7 mouse cellular contexts compared by ENCODE assay signal in the genomic region with DNA sequence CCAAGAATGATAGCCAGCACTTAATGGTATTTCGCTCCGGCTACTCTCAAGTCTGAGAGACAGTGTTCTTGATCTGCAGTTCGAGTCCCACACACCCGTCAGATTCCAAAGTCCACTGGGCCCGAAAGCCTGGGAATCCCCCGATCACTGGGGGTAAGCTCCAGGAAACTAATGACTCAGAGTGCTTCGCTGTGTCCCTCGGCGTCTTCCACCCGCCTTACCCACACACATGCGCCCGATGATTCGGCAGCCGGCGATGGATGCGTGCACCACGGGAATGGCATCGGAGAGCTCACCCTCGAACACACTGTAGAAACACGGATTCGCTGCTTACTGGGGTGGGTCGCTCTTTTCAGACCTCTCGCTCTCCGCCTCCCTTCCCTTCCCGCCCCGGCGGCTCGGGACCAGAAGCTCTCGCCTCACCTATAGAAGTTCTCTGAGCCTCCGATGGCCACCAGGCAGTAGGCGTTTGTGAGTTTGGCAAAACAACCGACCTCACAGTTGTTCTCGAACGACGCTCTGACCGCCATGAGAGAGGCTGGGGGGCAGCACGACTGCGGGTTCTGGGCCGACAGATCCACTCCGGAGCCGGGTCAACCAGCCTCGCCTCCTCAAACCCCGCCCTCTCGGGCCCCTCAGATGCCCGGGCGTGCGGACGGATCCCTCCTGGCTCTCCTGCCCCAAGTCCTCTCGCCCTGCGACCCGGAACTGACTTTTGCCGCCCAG. TPM values are rescaled to one million over a fixed set of nuclear protein-coding genes. Genes with fewer than 3 reads are reported as not detected.
DNase-seq lines count a peak whose midpoint lies in the region; ATAC-seq and TF ChIP-seq lines count a peak whose summit lies in the region.

No protein-coding gene starts in this region.

- no peak for DNase-seq in spleen, adult 2 months (ENCODE audit: low read depth in 1 of 2, low spot score in 2 of 2)
- DNase-seq in spleen, postnatal 4 days (ENCODE audit: low spot score in 2 of 2): no peak
- no peak for DNase-seq in forebrain, postnatal 0 days
- DNase-seq in right cerebral cortex, postnatal 10 days (ENCODE audit: low spot score in 2 of 2): no peak

- H3K36me3 ChIP-seq in spleen, adult 2 months (ENCODE audit: control insufficient read depth, insufficient read depth, low read length): peaks cover 17% of the 10 kb centered on the region
- H3K36me3 ChIP-seq in forebrain, postnatal 0 days (ENCODE audit: insufficient read depth): peaks cover 26% of the 10 kb centered on the region
- peaks cover 29% of the 10 kb centered on the region for H3K36me3 ChIP-seq in limb, embryonic 13.5 days
- peaks cover 28% of the 10 kb centered on the region for H3K36me3 ChIP-seq in neural tube, embryonic 13.5 days

- peak overlapping the region; percentile 90 for H3K4me2 ChIP-seq in forebrain, postnatal 0 days (ENCODE audit: low read depth)
- H3K4me2 ChIP-seq in limb, embryonic 13.5 days (replicated peaks): peak overlapping the region; percentile 94
- H3K4me2 ChIP-seq in neural tube, embryonic 13.5 days: peak overlapping the region; percentile 82

- no peaks in the 10 kb centered on the region; the same call in 1 of the 2 replicates for H3K4me1 ChIP-seq in spleen, adult 2 months (ENCODE audit: control insufficient read depth, insufficient read depth, insufficient read length)
- no peaks in the 10 kb centered on the region for H3K4me1 ChIP-seq in bone marrow, adult 2 months (ENCODE audit: control insufficient read depth, insufficient read depth, low read length)
- H3K4me1 ChIP-seq in forebrain, postnatal 0 days (ENCODE audit: insufficient read depth): peaks cover 12% of the 10 kb centered on the region
- peaks cover 20% of the 10 kb centered on the region for H3K4me1 ChIP-seq in limb, embryonic 13.5 days
- H3K4me1 ChIP-seq in neural tube, embryonic 13.5 days (replicated peaks): peaks cover 28% of the 10 kb centered on the region

- no peak for TF ChIP-seq CTCF in spleen, adult 2 months (IDR thresholded peaks at IDR 0.05; ENCODE audit: extremely low read depth, insufficient read depth, insufficient read length, insufficient replicate concordance)
- no peak for TF ChIP-seq CTCF in bone marrow, adult 2 months (IDR thresholded peaks at IDR 0.05; ENCODE audit: control insufficient read depth, insufficient read depth, low read length)
- TF ChIP-seq CTCF in forebrain, postnatal 0 days (IDR thresholded peaks at IDR 0.05; ENCODE audit: low read depth): no peak; the same call in 1 of the 2 replicates

- no peaks in the 10 kb centered on the region for H3K9me3 ChIP-seq in forebrain, postnatal 0 days (ENCODE audit: low read length)
- H3K9me3 ChIP-seq in limb, embryonic 13.5 days: no peaks in the 10 kb centered on the region
- no peaks in the 10 kb centered on the region for H3K9me3 ChIP-seq in neural tube, embryonic 13.5 days

- peak overlapping the region; percentile 81 for H3K27ac ChIP-seq in spleen, adult 2 months (ENCODE audit: insufficient read depth, low read length)
- peak overlapping the region; percentile 75 for H3K27ac ChIP-seq in bone marrow, adult 2 months (ENCODE audit: control insufficient read depth, insufficient read depth, low read depth, low read length, poor library complexity)
- peak overlapping the region; percentile 89 for H3K27ac ChIP-seq in forebrain, postnatal 0 days (ENCODE audit: low read depth, low read length)
- H3K27ac ChIP-seq in limb, embryonic 13.5 days: peak overlapping the region; percentile 84
- H3K27ac ChIP-seq in neural tube, embryonic 13.5 days (replicated peaks): peak overlapping the region; percentile 67

- peak; percentile 23 for ATAC-seq in forebrain, postnatal 0 days
- ATAC-seq in limb, embryonic 13.5 days (ENCODE audit: low FRiP score, low read depth): no peak
- peak; percentile 15 for ATAC-seq in neural tube, embryonic 13.5 days (ENCODE audit: low read depth)

- H3K9ac ChIP-seq in forebrain, postnatal 0 days: peak overlapping the region; percentile 71
- H3K9ac ChIP-seq in limb, embryonic 13.5 days: peak overlapping the region; percentile 93
- H3K9ac ChIP-seq in neural tube, embryonic 13.5 days: peak overlapping the region; percentile 76

- no peak for TF ChIP-seq POLR2A in spleen, adult 2 months (IDR thresholded peaks at IDR 0.05; ENCODE audit: low read depth, low read length)
- TF ChIP-seq POLR2A in bone marrow, adult 2 months (IDR thresholded peaks at IDR 0.05; ENCODE audit: borderline replicate concordance, control insufficient read depth, low read depth, low read length): no peak

- WGBS in spleen, adult 2 months: 2% methylated on average over 52 of the region's 52 CpGs
- 1% methylated on average over 52 of the region's 52 CpGs for WGBS in bone marrow, adult 2 months
- 3% methylated on average over 50 of the region's 52 CpGs for WGBS in forebrain, postnatal 0 days
- WGBS in limb, embryonic 13.5 days: 2% methylated on average over 52 of the region's 52 CpGs
- 3% methylated on average over 52 of the region's 52 CpGs for WGBS in neural tube, embryonic 13.5 days

- H3K4me3 ChIP-seq in spleen, adult 2 months (ENCODE audit: extremely low read depth, insufficient read depth, insufficient read length): peak overlapping the region; percentile 100
- H3K4me3 ChIP-seq in bone marrow, adult 2 months (replicated peaks; ENCODE audit: control insufficient read depth, low read depth, low read length): peak overlapping the region; percentile 94
- peak overlapping the region; percentile 74 for H3K4me3 ChIP-seq in forebrain, postnatal 0 days (ENCODE audit: low read depth, low read length)
- peak overlapping the region; percentile 99 for H3K4me3 ChIP-seq in limb, embryonic 13.5 days
- peak overlapping the region; percentile 75 for H3K4me3 ChIP-seq in neural tube, embryonic 13.5 days

- H3K27me3 ChIP-seq in spleen, adult 2 months (ENCODE audit: control insufficient read depth, insufficient read depth, low read length): no peaks in the 10 kb centered on the region
- H3K27me3 ChIP-seq in forebrain, postnatal 0 days (ENCODE audit: insufficient read depth, low read length): no peaks in the 10 kb centered on the region
- H3K27me3 ChIP-seq in limb, embryonic 13.5 days: no peaks in the 10 kb centered on the region
- no peaks in the 10 kb centered on the region for H3K27me3 ChIP-seq in neural tube, embryonic 13.5 days

RNA-seq across cellular contexts. Expression of gene Eif6, which starts 0.7 kb away (rescaled TPM):
- polyA plus RNA-seq in spleen, adult 2 months (2012; rRNA removed): 77.0 and 90.7 TPM in 2 replicates
- 88.2 and 146 TPM in 2 replicates for polyA plus RNA-seq in bone marrow, adult 2 months (2011; ENCODE audit: insufficient read depth, insufficient read length, low replicate concordance, missing spikeins)
- 91.9 and 99.3 TPM in 2 replicates for total RNA-seq in forebrain, postnatal 0 days (2014; rRNA removed)
- polyA plus RNA-seq in forebrain, postnatal 0 days (2015; fragmentation: Nextera tagmentation; extraction: Ambion mirVana): 145 and 171 TPM in 2 replicates
- polyA plus RNA-seq in limb, embryonic 13.5 days (2015; fragmentation: Nextera tagmentation; extraction: Ambion mirVana): 188 and 192 TPM in 2 replicates
- 156 and 170 TPM in 2 replicates for polyA plus RNA-seq in neural tube, embryonic 13.5 days (2015; fragmentation: Nextera tagmentation; extraction: Ambion mirVana)

RNA-seq across cellular contexts. Expression of gene BC029722, which starts 6.8 kb away (rescaled TPM):
- 31.9 and 43.7 TPM in 2 replicates for polyA plus RNA-seq in spleen, adult 2 months (2012; rRNA removed)
- 7.8 and 17.8 TPM in 2 replicates for polyA plus RNA-seq in bone marrow, adult 2 months (2011; ENCODE audit: insufficient read depth, insufficient read length, low replicate concordance, missing spikeins)
- 26.4 and 31.4 TPM in 2 replicates for total RNA-seq in forebrain, postnatal 0 days (2014; rRNA removed)
- polyA plus RNA-seq in forebrain, postnatal 0 days (2015; fragmentation: Nextera tagmentation; extraction: Ambion mirVana): 53.4 and 55.5 TPM in 2 replicates
- polyA plus RNA-seq in limb, embryonic 13.5 days (2015; fragmentation: Nextera tagmentation; extraction: Ambion mirVana): 16.2 and 18.1 TPM in 2 replicates
- polyA plus RNA-seq in neural tube, embryonic 13.5 days (2015; fragmentation: Nextera tagmentation; extraction: Ambion mirVana): 24.1 and 28.7 TPM in 2 replicates

RNA-seq across cellular contexts. Expression of gene Fam83c, which starts 8.6 kb away (rescaled TPM):
- polyA plus RNA-seq in spleen, adult 2 months (2012; rRNA removed): not detected in 2 replicates
- not detected in 2 replicates for polyA plus RNA-seq in bone marrow, adult 2 months (2011; ENCODE audit: insufficient read depth, insufficient read length, low replicate concordance, missing spikeins)
- not detected in 2 replicates for total RNA-seq in forebrain, postnatal 0 days (2014; rRNA removed)
- polyA plus RNA-seq in forebrain, postnatal 0 days (2015; fragmentation: Nextera tagmentation; extraction: Ambion mirVana): 0.06 and 0.12 TPM in 2 replicates
- polyA plus RNA-seq in limb, embryonic 13.5 days (2015; fragmentation: Nextera tagmentation; extraction: Ambion mirVana): 0.42 and 0.47 TPM in 2 replicates
- polyA plus RNA-seq in neural tube, embryonic 13.5 days (2015; fragmentation: Nextera tagmentation; extraction: Ambion mirVana): 0.56 and 0.63 TPM in 2 replicates

RNA-seq across cellular contexts. Expression of gene Mmp24, which starts 50.9 kb away (rescaled TPM):
- 0.01 TPM in 1 of 2 replicates, not detected in the other for polyA plus RNA-seq in spleen, adult 2 months (2012; rRNA removed)
- polyA plus RNA-seq in bone marrow, adult 2 months (2011; ENCODE audit: insufficient read depth, insufficient read length, low replicate concordance, missing spikeins): not detected in 2 replicates
- total RNA-seq in forebrain, postnatal 0 days (2014; rRNA removed): 124 and 128 TPM in 2 replicates
- polyA plus RNA-seq in forebrain, postnatal 0 days (2015; fragmentation: Nextera tagmentation; extraction: Ambion mirVana): 15.5 and 17.0 TPM in 2 replicates
- 0.05 and 0.20 TPM in 2 replicates for polyA plus RNA-seq in limb, embryonic 13.5 days (2015; fragmentation: Nextera tagmentation; extraction: Ambion mirVana)
- polyA plus RNA-seq in neural tube, embryonic 13.5 days (2015; fragmentation: Nextera tagmentation; extraction: Ambion mirVana): 11.7 and 12.2 TPM in 2 replicates
